Mouse (Mus musculus) olfactory bulb, adult 2 months (tissue): ENCODE data around the gene Acot10.

ENCODE experiments used
- CTCF ChIP-seq: fragments of 200-500 bp; IDR thresholded peaks from 2 replicates; pipeline ENCODE4 v1.5.1; 2012; ENCODE audit warnings: low read depth, mild to moderate bottlenecking, low read length, moderate library complexity; ENCODE audit not compliant: insufficient read depth
- POLR2A ChIP-seq: fragments of 200-500 bp; IDR thresholded peaks from 2 replicates; pipeline ENCODE4 v1.6.1; 2012; ENCODE audit warnings: mild to moderate bottlenecking, low read depth, low read length, moderate library complexity; ENCODE audit not compliant: insufficient read depth

- no peak for TF ChIP-seq CTCF
- TF ChIP-seq POLR2A, result no peak
These were observed 29.7 kb upstream of the Acot10 start for GRCm38 (mm10) chr15:20696229-20696628.
